Mouse (Mus musculus) liver, postnatal 0 days (tissue): Measurements from ENCODE around the gene Dscaml1. TPM values are rescaled to one million over a fixed set of nuclear protein-coding genes. Genes with fewer than 3 reads are reported as not detected.

Source experiments
- ATAC-seq: fragments of 200-750 bp; cut with Nextera tagmentation; 2 replicates; pipeline ENCODE4 v1.8.0; 2017; ENCODE audit warnings: mild to moderate bottlenecking, moderate library complexity
- DNase-seq: peaks from one replicate; pipeline ENCODE4 v3.0.0-alpha.2; 2016
- H3K27ac ChIP-seq: fragments of 300-500 bp; sonication (generic); 2 replicates; pipeline ENCODE4 v1.5.1; 2014; ENCODE audit warnings: antibody characterized with exemption, moderate library complexity, mild to moderate bottlenecking, low read depth
- H3K27me3 ChIP-seq: fragments of 300-500 bp; sonication (generic); 2 replicates; pipeline ENCODE4 v1.6.1; 2014; ENCODE audit warnings: low read length, control low read depth, mixed read lengths; ENCODE audit not compliant: insufficient read depth
- H3K36me3 ChIP-seq: fragments of 300-500 bp; sonication (generic); replicated peaks from 2 replicates; pipeline ENCODE4 v1.6.1; 2014; ENCODE audit warnings: mild to moderate bottlenecking, control low read depth, low read length, moderate library complexity, mixed read lengths; ENCODE audit not compliant: insufficient read depth
- H3K4me1 ChIP-seq: fragments of 300-500 bp; sonication (generic); 2 replicates; pipeline ENCODE4 v1.6.1; 2014; ENCODE audit warnings: antibody characterized with exemption, mild to moderate bottlenecking, control low read depth; ENCODE audit not compliant: insufficient read depth
- H3K4me2 ChIP-seq: fragments of 300-500 bp; sonication (generic); 2 replicates; pipeline ENCODE4 v1.6.1; 2014; ENCODE audit warnings: low read depth, mild to moderate bottlenecking, low read length, moderate library complexity, mixed read lengths
- H3K4me3 ChIP-seq: fragments of 300-500 bp; sonication (generic); 2 replicates; pipeline ENCODE4 v1.5.1; 2014; ENCODE audit warnings: low read depth, low read length
- H3K9ac ChIP-seq: fragments of 300-500 bp; sonication (generic); replicated peaks from 2 replicates; pipeline ENCODE4 v1.6.1; 2014; ENCODE audit warnings: mild to moderate bottlenecking, moderate library complexity
- H3K9me3 ChIP-seq: fragments of 300-500 bp; sonication (generic); 2 replicates; pipeline ENCODE4 v1.6.1; 2016; ENCODE audit warnings: mild to moderate bottlenecking, control low read depth, low read length, mixed read lengths
- CTCF ChIP-seq: sonication (generic); IDR thresholded peaks from 2 replicates; pipeline ENCODE4 v1.5.1; 2016; ENCODE audit warnings: antibody characterized with exemption, low read depth
- EP300 ChIP-seq: IDR thresholded peaks from 2 replicates; pipeline ENCODE4 v1.6.1; 2016; ENCODE audit warnings: antibody characterized with exemption, low read depth, mild to moderate bottlenecking
- WGBS: fragments of 180-500 bp; shearing (Covaris S2); extraction: QIAGEN DNeasy Blood & Tissue Kit; methylation state at CpG from one replicate; pipeline ENCODE4 v1.1.7; 2014; ENCODE audit not compliant: insufficient replicate concordance; 5-methylcytosine and 5-hydroxymethylcytosine counted together
- polyA plus RNA-seq: library from polyadenylated mRNA; unstranded; fragments of >200 nt; fragmentation: Nextera tagmentation; extraction: Ambion mirVana; gene quantifications from 2 replicates; pipeline ENCODE4 v1.2.1, GENCODE M21; 2015

Gene Dscaml1
- polyA plus RNA-seq, 1 experiment from 2014 or later, result not detected

- ATAC-seq, result no peak
- Histone ChIP-seq H3K4me2 (no peak overlapping the region), H3K9ac (no peak overlapping the region), H3K27me3 (no peaks in the 10 kb centered on the region), H3K36me3 (no peaks in the 10 kb centered on the region), H3K4me3 (no peak overlapping the region), H3K27ac (no peak overlapping the region), H3K4me1 (no peaks in the 10 kb centered on the region), H3K9me3 (no peaks in the 10 kb centered on the region)
- 80% methylated on average over 10 of the region's 10 CpGs for WGBS
- no peak for DNase-seq
- TF ChIP-seq EP300 (no peak), CTCF (no peak)
Observed at GRCm38 (mm10) chr9:45454032-45454431, 27.6 kb downstream of the Dscaml1 start.

GRCm38 (mm10) chr9:45454889-45455610, 28.6 kb downstream of the Dscaml1 start:
- Histone ChIP-seq H3K36me3 (no peaks in the 10 kb centered on the region), H3K9me3 (no peaks in the 10 kb centered on the region), H3K4me2 (no peak overlapping the region), H3K9ac (no peak overlapping the region), H3K27ac (no peak overlapping the region), H3K4me3 (no peak overlapping the region), H3K27me3 (no peaks in the 10 kb centered on the region), H3K4me1 (no peaks in the 10 kb centered on the region)
- ATAC-seq (no peak), DNase-seq (no peak)
- 59% methylated on average over 8 of the region's 8 CpGs for WGBS
- TF ChIP-seq EP300 (no peak), CTCF (no peak)

- no peak for TF ChIP-seq CTCF
- TF ChIP-seq EP300, result no peak
- Histone ChIP-seq H3K27ac (no peak overlapping the region), H3K36me3 (no peaks in the 10 kb centered on the region), H3K4me3 (no peak overlapping the region), H3K4me1 (no peaks in the 10 kb centered on the region), H3K9me3 (no peaks in the 10 kb centered on the region), H3K27me3 (no peaks in the 10 kb centered on the region), H3K9ac (no peak overlapping the region), H3K4me2 (no peak overlapping the region)
- WGBS, result 38% methylated on average over 7 of the region's 7 CpGs
- ATAC-seq (no peak), DNase-seq (no peak)
Observed at GRCm38 (mm10) chr9:45457200-45457599, 30.8 kb downstream of the Dscaml1 start.

GRCm38 (mm10) chr9:45458363-45458762, 31.9 kb downstream of the Dscaml1 start:
- TF ChIP-seq EP300, result no peak
- TF ChIP-seq CTCF, result no peak
- Histone ChIP-seq H3K4me2 (no peak overlapping the region), H3K9ac (no peak overlapping the region), H3K27ac (no peak overlapping the region), H3K36me3 (no peaks in the 10 kb centered on the region), H3K9me3 (no peaks in the 10 kb centered on the region), H3K27me3 (no peaks in the 10 kb centered on the region), H3K4me1 (no peaks in the 10 kb centered on the region), H3K4me3 (no peak overlapping the region)
- 73% methylated on average over 14 of the region's 14 CpGs for WGBS
- DNase-seq (no peak), ATAC-seq (no peak)

GRCm38 (mm10) chr9:45465396-45466019, 39.1 kb downstream of the Dscaml1 start:
- Histone ChIP-seq H3K27ac (no peak overlapping the region), H3K36me3 (no peaks in the 10 kb centered on the region), H3K4me2 (no peak overlapping the region), H3K27me3 (no peaks in the 10 kb centered on the region), H3K9ac (no peak overlapping the region), H3K9me3 (no peaks in the 10 kb centered on the region), H3K4me1 (no peaks in the 10 kb centered on the region), H3K4me3 (no peak overlapping the region)
- TF ChIP-seq EP300 (no peak), CTCF (no peak)
- no peak for ATAC-seq
- WGBS, result 62% methylated on average over 6 of the region's 6 CpGs
- no peak for DNase-seq

- Histone ChIP-seq H3K4me1 (no peaks in the 10 kb centered on the region), H3K9ac (no peak overlapping the region), H3K36me3 (no peaks in the 10 kb centered on the region), H3K27ac (no peak overlapping the region), H3K9me3 (no peaks in the 10 kb centered on the region), H3K4me3 (no peak overlapping the region), H3K27me3 (no peaks in the 10 kb centered on the region), H3K4me2 (no peak overlapping the region)
- 77% methylated on average over 10 of the region's 10 CpGs for whole genome bisulfite sequencing
- no peak for ATAC-seq
- no peak for DNase-seq
- TF ChIP-seq CTCF, result no peak
- no peak for TF ChIP-seq EP300
Observed at GRCm38 (mm10) chr9:45468235-45468634, 41.8 kb downstream of the Dscaml1 start.
